Mouse (Mus musculus) forebrain, embryonic 10.5 days (tissue): ENCODE data around the gene Rcn3. TPM values are rescaled to one million over a fixed set of nuclear protein-coding genes. Genes with fewer than 3 reads are reported as not detected.
A peak's percentile ranks its signal among the peaks of the same experiment; 100 is the strongest.
"Not testable (repeated sequence)": the region's sequence is repeated elsewhere in the genome, so short reads cannot be mapped to it uniquely, and the experiment has no call there.

ENCODE experiments used
- DNase-seq: peaks from one replicate; pipeline ENCODE4 v3.0.0-alpha.2; 2017; ENCODE audit warnings: low spot score; ENCODE audit errors: extremely low spot score
- H3K27ac ChIP-seq: fragments of 300-500 bp; sonication (generic); 2 replicates; pipeline ENCODE4 v1.5.1; 2016; ENCODE audit warnings: mild to moderate bottlenecking
- H3K27me3 ChIP-seq: fragments of 300-500 bp; sonication (generic); 2 replicates; pipeline ENCODE4 v1.6.1; 2016; ENCODE audit warnings: mild to moderate bottlenecking; ENCODE audit not compliant: poor library complexity, severe bottlenecking
- H3K36me3 ChIP-seq: fragments of 300-500 bp; sonication (generic); replicated peaks from 2 replicates; pipeline ENCODE4 v1.6.1; 2016; ENCODE audit warnings: mild to moderate bottlenecking, moderate library complexity
- H3K4me1 ChIP-seq: fragments of 300-500 bp; sonication (generic); 2 replicates; pipeline ENCODE4 v1.6.1; 2016
- H3K4me3 ChIP-seq: fragments of 300-500 bp; sonication (generic); 2 replicates; pipeline ENCODE4 v1.5.1; 2016; ENCODE audit warnings: mild to moderate bottlenecking, moderate library complexity
- H3K9me3 ChIP-seq: fragments of 300-500 bp; sonication (generic); 2 replicates; pipeline ENCODE4 v1.6.1; 2016; ENCODE audit warnings: mild to moderate bottlenecking, moderate library complexity
- WGBS: fragments of 180-500 bp; shearing (Covaris S2); methylation state at CpG from one replicate; pipeline ENCODE4 v1.1.7; 2016; 5-methylcytosine and 5-hydroxymethylcytosine counted together
- polyA plus RNA-seq: library from polyadenylated mRNA; unstranded; fragments of >200 nt; fragmentation: Nextera tagmentation; extraction: Ambion mirVana; gene quantifications from 2 replicates; pipeline ENCODE4 v1.2.1, GENCODE M21; 2016

Gene Rcn3
- polyA plus RNA-seq, 1 experiment from 2014 or later = 101 TPM

- H3K4me1 ChIP-seq = peaks cover 44% of the 10 kb centered on the region
- H3K4me3 ChIP-seq = peak overlapping the region; percentile 98
- no peaks in the 10 kb centered on the region for H3K27me3 ChIP-seq
- H3K36me3 ChIP-seq = peaks cover 77% of the 10 kb centered on the region
- no peaks in the 10 kb centered on the region for H3K9me3 ChIP-seq
- peak overlapping the region; percentile 60; the same call in 1 of the 2 replicates for H3K27ac ChIP-seq
- DNase-seq = no peak
- WGBS = 81% methylated on average over 8 of the region's 8 CpGs
Measured at GRCm38 (mm10) chr7:45121404-45121803, 29.4 kb upstream of the Rcn3 start.

GRCm38 (mm10) chr7:45119780-45120709 lies 28.0 kb upstream of the Rcn3 start:
- peaks cover 64% of the 10 kb centered on the region for H3K36me3 ChIP-seq
- WGBS = 87% methylated on average over 5 of the region's 5 CpGs

GRCm38 (mm10) chr7:45118336-45118735 lies 26.3 kb upstream of the Rcn3 start:
- Histone ChIP-seq H3K9me3 (no peaks in the 10 kb centered on the region), H3K4me1 (peaks cover 24% of the 10 kb centered on the region), H3K4me3 (no peak overlapping the region), H3K27ac (no peak overlapping the region), H3K27me3 (no peaks in the 10 kb centered on the region), H3K36me3 (peaks cover 61% of the 10 kb centered on the region)
- 91% methylated on average over 6 of the region's 6 CpGs for WGBS
- no peak for DNase-seq

More at GRCm38 (mm10) chr7:45119780-45120709, 28.0 kb upstream of the Rcn3 start:
- no peaks in the 10 kb centered on the region for H3K27me3 ChIP-seq
- no peak for DNase-seq
- H3K27ac ChIP-seq = no peak overlapping the region
- H3K4me3 ChIP-seq = no peak overlapping the region
- H3K9me3 ChIP-seq = no peaks in the 10 kb centered on the region
- H3K4me1 ChIP-seq = peaks cover 31% of the 10 kb centered on the region

GRCm38 (mm10) chr7:45117566-45117965 lies 25.5 kb upstream of the Rcn3 start:
- no peak overlapping the region for H3K4me3 ChIP-seq
- 88% methylated on average over 8 of the region's 8 CpGs for WGBS
- no peaks in the 10 kb centered on the region for H3K27me3 ChIP-seq
- H3K36me3 ChIP-seq = peaks cover 53% of the 10 kb centered on the region
- H3K9me3 ChIP-seq = no peaks in the 10 kb centered on the region
- peaks cover 16% of the 10 kb centered on the region for H3K4me1 ChIP-seq
- no peak overlapping the region for H3K27ac ChIP-seq
- DNase-seq = no peak

GRCm38 (mm10) chr7:45113476-45113875 lies 21.5 kb upstream of the Rcn3 start:
- DNase-seq = no peak
- no peak overlapping the region for H3K27ac ChIP-seq
- no peaks in the 10 kb centered on the region for H3K4me1 ChIP-seq
- WGBS = 80% methylated on average over 2 of the region's 2 CpGs
- H3K4me3 ChIP-seq = no peak overlapping the region
- H3K9me3 ChIP-seq = no peaks in the 10 kb centered on the region
- H3K27me3 ChIP-seq = no peaks in the 10 kb centered on the region
- H3K36me3 ChIP-seq = peaks cover 12% of the 10 kb centered on the region

- Histone ChIP-seq H3K36me3 (peaks cover 3% of the 10 kb centered on the region), H3K27me3 (no peaks in the 10 kb centered on the region), H3K9me3 (no peaks in the 10 kb centered on the region), H3K27ac (no peak overlapping the region), H3K4me3 (no peak overlapping the region), H3K4me1 (no peaks in the 10 kb centered on the region)
- DNase-seq = no peak
- WGBS = 76% methylated on average over 3 of the region's 3 CpGs
Measured at GRCm38 (mm10) chr7:45112529-45112928, 20.5 kb upstream of the Rcn3 start.

- H3K4me1 ChIP-seq = peaks cover 4% of the 10 kb centered on the region
- no peaks in the 10 kb centered on the region for H3K36me3 ChIP-seq
- no peaks in the 10 kb centered on the region for H3K27me3 ChIP-seq
- H3K9me3 ChIP-seq = no peaks in the 10 kb centered on the region
- WGBS = 71% methylated on average over 2 of the region's 2 CpGs
- DNase-seq = no peak
- no peak overlapping the region for H3K4me3 ChIP-seq
- H3K27ac ChIP-seq = no peak overlapping the region
Measured at GRCm38 (mm10) chr7:45111940-45112339, 19.9 kb upstream of the Rcn3 start.

GRCm38 (mm10) chr7:45110089-45110488 lies 18.1 kb upstream of the Rcn3 start:
- not testable (repeated sequence) for H3K4me3 ChIP-seq, H3K27ac ChIP-seq, DNase-seq, H3K27me3 ChIP-seq, H3K36me3 ChIP-seq, H3K9me3 ChIP-seq
- WGBS = 94% methylated on average over 4 of the region's 4 CpGs
- H3K4me1 ChIP-seq = peaks cover 18% of the 10 kb centered on the region

- WGBS = 50% methylated on average over 5 of the region's 5 CpGs
- Histone ChIP-seq H3K27me3 (no peaks in the 10 kb centered on the region), H3K4me3 (no peak overlapping the region)
Measured at GRCm38 (mm10) chr7:45107052-45107645, 15.1 kb upstream of the Rcn3 start.

GRCm38 (mm10) chr7:45106441-45106840 lies 14.4 kb upstream of the Rcn3 start:
- peak overlapping the region; percentile 77 for H3K27ac ChIP-seq
- peaks cover 32% of the 10 kb centered on the region for H3K4me1 ChIP-seq
- no peaks in the 10 kb centered on the region for H3K9me3 ChIP-seq
- H3K36me3 ChIP-seq = no peaks in the 10 kb centered on the region
- DNase-seq = no peak
- WGBS = 41% methylated on average over 6 of the region's 6 CpGs
- H3K4me3 ChIP-seq = no peak overlapping the region; the same call in 1 of the 2 replicates
- no peaks in the 10 kb centered on the region for H3K27me3 ChIP-seq

More at GRCm38 (mm10) chr7:45107052-45107645, 15.1 kb upstream of the Rcn3 start:
- Histone ChIP-seq H3K36me3 (no peaks in the 10 kb centered on the region), H3K9me3 (no peaks in the 10 kb centered on the region), H3K27ac (peak overlapping the region; percentile 63; the same call in 1 of the 2 replicates), H3K4me1 (peaks cover 32% of the 10 kb centered on the region)
- no peak for DNase-seq

GRCm38 (mm10) chr7:45105491-45105890 lies 13.5 kb upstream of the Rcn3 start:
- H3K4me1 ChIP-seq = peaks cover 32% of the 10 kb centered on the region
- H3K27ac ChIP-seq = 0 out of 2 replicates have a peak overlapping the region, but pooled peaks have one; percentile 20
- H3K27me3 ChIP-seq = no peaks in the 10 kb centered on the region
- no peaks in the 10 kb centered on the region for H3K36me3 ChIP-seq
- WGBS = 85% methylated on average over 8 of the region's 8 CpGs
- no peak for DNase-seq
- H3K9me3 ChIP-seq = no peaks in the 10 kb centered on the region
- no peak overlapping the region for H3K4me3 ChIP-seq

- DNase-seq = no peak
- Histone ChIP-seq H3K4me3 (no peak overlapping the region), H3K27ac (0 out of 2 replicates have a peak overlapping the region, but pooled peaks have one; percentile 20), H3K9me3 (no peaks in the 10 kb centered on the region), H3K27me3 (no peaks in the 10 kb centered on the region), H3K4me1 (peaks cover 32% of the 10 kb centered on the region), H3K36me3 (no peaks in the 10 kb centered on the region)
- WGBS = 84% methylated on average over 5 of the region's 5 CpGs
Measured at GRCm38 (mm10) chr7:45104941-45105340, 12.9 kb upstream of the Rcn3 start.

- Histone ChIP-seq H3K27ac (peak within 1 kb of the TSS; percentile 72), H3K36me3 (no peaks in the 10 kb centered on the region), H3K4me3 (no peak within 1 kb of the TSS), H3K9me3 (no peaks in the 10 kb centered on the region), H3K27me3 (no peaks in the 10 kb centered on the region), H3K4me1 (peaks cover 32% of the 10 kb centered on the region)
- WGBS = 80% methylated on average over 7 of the region's 7 CpGs
- DNase-seq = no peak
Measured at GRCm38 (mm10) chr7:45103652-45104180, 11.7 kb upstream of the Rcn3 start, which contains the start of gene Fcgrt. Gene Fcgrt, minus strand, starts transcription at chr7:45103851.
